Mouse (Mus musculus): ENCODE data around the gene Tmem63a.
"Not testable (repeated sequence)": the region's sequence is repeated elsewhere in the genome, so short reads cannot be mapped to it uniquely, and the experiment has no call there.

Gene Tmem63a

GRCm38 (mm10) chr1:180926286-180926685 is 15.9 kb upstream of the Tmem63a start:
- DNase-seq (ENCODE audit: low read depth) = no peak

- no peak for DNase-seq (ENCODE audit: low read depth)
Measured at GRCm38 (mm10) chr1:180929599-180929998, 12.5 kb upstream of the Tmem63a start.

GRCm38 (mm10) chr1:180931106-180931505 is 11.0 kb upstream of the Tmem63a start:
- no peak for DNase-seq (ENCODE audit: low read depth)

GRCm38 (mm10) chr1:180933659-180934058 is 8.5 kb upstream of the Tmem63a start:
- DNase-seq (ENCODE audit: low read depth) = no peak

- no peak for DNase-seq (ENCODE audit: low read depth)
Measured at GRCm38 (mm10) chr1:180934467-180935419, 7.4 kb upstream of the Tmem63a start, which contains the start of gene Lefty1. Gene Lefty1 (plus strand): TSS chr1:180935022.

GRCm38 (mm10) chr1:180936610-180937398 is 5.3 kb upstream of the Tmem63a start:
- DNase-seq (ENCODE audit: low read depth) = not testable (repeated sequence)

GRCm38 (mm10) chr1:180937631-180938030 is 4.5 kb upstream of the Tmem63a start:
- not testable (repeated sequence) for DNase-seq (ENCODE audit: low read depth)

- DNase-seq (ENCODE audit: low read depth) = not testable (repeated sequence)
Measured at GRCm38 (mm10) chr1:180938781-180939180, 3.4 kb upstream of the Tmem63a start.

- DNase-seq (ENCODE audit: low read depth) = no peak
Measured at GRCm38 (mm10) chr1:180940776-180941460, 1.2 kb upstream of the Tmem63a start.

GRCm38 (mm10) chr1:180941726-180942125 is 418 bp upstream of the Tmem63a start:
- DNase-seq (ENCODE audit: low read depth) = no peak

- DNase-seq (ENCODE audit: low read depth) = peak; percentile 74
Measured at GRCm38 (mm10) chr1:180943032-180943644, 994 bp downstream of the Tmem63a start.

GRCm38 (mm10) chr1:180943896-180944295 is 1.8 kb downstream of the Tmem63a start:
- peak; percentile 75 for DNase-seq (ENCODE audit: low read depth)

GRCm38 (mm10) chr1:180944553-180944952 is 2.4 kb downstream of the Tmem63a start:
- no peak for DNase-seq (ENCODE audit: low read depth)

GRCm38 (mm10) chr1:180945001-180945980 is 3.1 kb downstream of the Tmem63a start:
- DNase-seq (ENCODE audit: low read depth) = peak; percentile 94

- no peak for DNase-seq (ENCODE audit: low read depth)
Measured at GRCm38 (mm10) chr1:180946448-180946847, 4.3 kb downstream of the Tmem63a start.

- no peak for DNase-seq (ENCODE audit: low read depth)
Measured at GRCm38 (mm10) chr1:180952085-180952746, 10.1 kb downstream of the Tmem63a start.

GRCm38 (mm10) chr1:180952808-180953207 is 10.7 kb downstream of the Tmem63a start:
- no peak for DNase-seq (ENCODE audit: low read depth)

- DNase-seq (ENCODE audit: low read depth) = no peak
Measured at GRCm38 (mm10) chr1:180956401-180956800, 14.3 kb downstream of the Tmem63a start.

- no peak for DNase-seq (ENCODE audit: low read depth)
Measured at GRCm38 (mm10) chr1:180956973-180957381, 14.8 kb downstream of the Tmem63a start.

GRCm38 (mm10) chr1:180957989-180958388 is 15.8 kb downstream of the Tmem63a start:
- no peak for DNase-seq (ENCODE audit: low read depth)
